Mouse (Mus musculus) heart, postnatal 14 days (tissue): ENCODE data around the gene Limd1. TPM values are rescaled to one million over a fixed set of nuclear protein-coding genes. Genes with fewer than 3 reads are reported as not detected.

ENCODE experiments used
- DNase-seq, 2 experiments: peaks; one replicate each; pipeline ENCODE4 v3.0.0; 2021 to 2022
- intact Hi-C: fragments of 180-260 bp; cut with DNase I; formaldehyde crosslinking; loops from one replicate; pipeline ENCODE4 v1.15.1; 2025
- total RNA-seq, 2 experiments: library from RNA; stranded (reverse); gene quantifications; 2 replicates each; pipeline ENCODE4 v1.2.3; 2021

Gene Limd1
- total RNA-seq, 2 experiments from 2014 or later, result 41.9 to 43.6 TPM

GRCm38 (mm10) chr9:123479876-123480252 lies 1.4 kb downstream of the Limd1 start:
- DNase-seq, result no peak
- intact Hi-C loops, result loop anchor here (2.0 kb wide), 1 partner anchor 25 kb away; no protein-coding TSS in a partner anchor

GRCm38 (mm10) chr9:123480253-123480921 lies 1.9 kb downstream of the Limd1 start:
- no peak for DNase-seq
- intact Hi-C loops, result no loop called here

GRCm38 (mm10) chr9:123481136-123481535 lies 2.6 kb downstream of the Limd1 start:
- intact Hi-C loops, result no loop called here
- no peak for DNase-seq

GRCm38 (mm10) chr9:123483598-123483997 lies 5.1 kb downstream of the Limd1 start:
- intact Hi-C loops, result no loop called here
- no peak for DNase-seq

GRCm38 (mm10) chr9:123484830-123485229 lies 6.3 kb downstream of the Limd1 start:
- intact Hi-C loops, result no loop called here
- no peak for DNase-seq

- intact Hi-C loops, result no loop called here
- no peak for DNase-seq
Observed at GRCm38 (mm10) chr9:123485561-123485960, 7.1 kb downstream of the Limd1 start.

DNA sequence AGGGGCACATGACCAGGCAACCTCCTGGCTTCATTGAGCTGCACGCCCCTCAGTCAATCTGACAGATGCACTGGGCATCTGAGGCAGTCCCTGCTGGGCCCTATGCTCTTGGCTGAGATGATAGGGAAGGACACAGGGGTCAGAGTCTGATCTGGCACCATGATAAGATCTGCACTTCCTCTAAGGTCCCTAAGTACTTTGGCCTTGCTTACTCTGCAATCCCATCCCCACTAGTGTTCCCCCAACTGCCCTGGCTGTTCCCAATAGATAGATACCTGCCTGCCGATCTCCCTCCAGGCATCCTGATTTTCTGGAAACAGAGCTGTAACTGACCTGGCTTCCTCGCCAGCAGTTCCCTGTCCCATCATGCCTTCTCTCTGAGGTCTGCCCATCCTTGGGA lies 8.1 kb downstream of the Limd1 start:
- DNase-seq, result no peak
- intact Hi-C loops, result no loop called here

- no peak for DNase-seq
- intact Hi-C loops, result no loop called here
Observed at GRCm38 (mm10) chr9:123489073-123489472, 10.6 kb downstream of the Limd1 start.

DNA sequence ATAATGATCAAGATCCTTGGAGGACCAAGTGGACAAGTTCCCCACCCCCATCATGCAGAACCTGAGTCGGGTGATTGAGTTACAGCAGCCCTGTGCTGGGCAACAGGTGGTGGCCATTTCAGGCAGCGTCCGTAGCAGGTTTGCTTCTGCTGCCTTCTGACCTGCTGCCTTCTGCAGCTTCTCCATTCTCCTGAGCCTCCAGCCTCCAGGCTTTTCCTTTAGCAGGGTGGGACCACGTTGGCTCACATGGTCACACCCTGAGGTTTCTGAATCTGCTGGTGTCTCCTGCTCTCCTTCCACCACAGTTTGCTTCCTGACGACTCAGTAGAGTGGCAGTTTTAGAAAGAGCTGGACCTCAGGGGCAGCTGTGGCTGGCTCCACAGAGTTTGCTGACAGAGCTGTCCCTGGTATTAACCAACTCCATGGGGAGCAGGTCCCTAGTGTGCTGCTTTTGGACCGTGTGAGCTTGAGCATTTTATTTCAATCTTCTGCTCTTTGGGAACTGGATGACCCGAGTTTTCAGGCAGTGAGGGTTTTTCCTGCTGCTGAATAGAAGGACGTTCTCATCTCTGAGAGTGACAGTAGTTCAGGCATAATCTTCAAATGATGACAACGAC lies 11.3 kb downstream of the Limd1 start:
- no peak for DNase-seq
- intact Hi-C loops, result no loop called here

GRCm38 (mm10) chr9:123490930-123491329 lies 12.4 kb downstream of the Limd1 start:
- intact Hi-C loops, result no loop called here
- peak; percentile 55 to 59 for DNase-seq

- DNase-seq, result peak; percentile 49 to 54
- intact Hi-C loops, result no loop called here
Observed at GRCm38 (mm10) chr9:123491917-123492585, 13.5 kb downstream of the Limd1 start.

DNA sequence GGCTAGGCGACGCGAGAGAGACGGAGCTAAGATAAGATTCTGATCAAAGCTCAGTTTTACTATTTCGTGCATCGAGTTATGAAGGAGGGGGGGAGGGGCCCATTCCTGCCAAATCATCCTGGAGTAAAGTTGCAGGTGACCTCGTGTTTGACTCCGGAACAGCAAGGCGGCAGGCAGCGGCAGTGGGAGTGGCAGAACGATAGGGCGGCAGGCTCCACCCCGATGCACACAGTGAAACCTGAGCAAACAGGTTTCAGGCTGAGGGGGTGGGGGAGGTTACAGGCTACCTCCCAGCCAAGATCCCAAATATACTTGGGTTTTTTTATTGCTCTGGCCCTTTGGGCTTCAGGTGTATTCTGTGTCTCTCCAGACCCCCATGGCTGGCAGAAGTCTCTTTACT lies 18.2 kb downstream of the Limd1 start:
- DNase-seq, result no peak
- intact Hi-C loops, result no loop called here

- intact Hi-C loops, result no loop called here
- DNase-seq, result no peak
Observed at GRCm38 (mm10) chr9:123497906-123498305, 19.4 kb downstream of the Limd1 start.

DNA sequence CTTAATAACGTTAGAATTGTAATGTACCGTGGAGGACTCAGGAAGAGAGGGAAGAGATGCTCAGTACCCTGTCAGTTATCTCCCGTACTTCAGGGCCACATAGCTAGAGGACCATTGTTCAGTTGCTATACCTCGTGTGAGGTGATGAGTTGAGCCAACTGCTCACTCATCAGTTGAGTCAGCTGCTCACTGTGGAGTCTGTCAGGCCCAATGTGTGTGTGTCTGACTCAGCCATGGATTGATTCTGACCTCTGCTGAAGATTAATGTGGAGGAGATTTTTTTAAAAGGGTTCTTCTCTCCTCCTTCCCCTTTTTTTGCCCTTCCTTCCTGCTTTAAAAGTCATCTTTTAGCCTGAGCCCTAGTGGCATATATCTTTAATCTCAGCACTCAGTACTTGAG lies 22.0 kb downstream of the Limd1 start:
- intact Hi-C loops, result no loop called here
- no peak for DNase-seq

DNA sequence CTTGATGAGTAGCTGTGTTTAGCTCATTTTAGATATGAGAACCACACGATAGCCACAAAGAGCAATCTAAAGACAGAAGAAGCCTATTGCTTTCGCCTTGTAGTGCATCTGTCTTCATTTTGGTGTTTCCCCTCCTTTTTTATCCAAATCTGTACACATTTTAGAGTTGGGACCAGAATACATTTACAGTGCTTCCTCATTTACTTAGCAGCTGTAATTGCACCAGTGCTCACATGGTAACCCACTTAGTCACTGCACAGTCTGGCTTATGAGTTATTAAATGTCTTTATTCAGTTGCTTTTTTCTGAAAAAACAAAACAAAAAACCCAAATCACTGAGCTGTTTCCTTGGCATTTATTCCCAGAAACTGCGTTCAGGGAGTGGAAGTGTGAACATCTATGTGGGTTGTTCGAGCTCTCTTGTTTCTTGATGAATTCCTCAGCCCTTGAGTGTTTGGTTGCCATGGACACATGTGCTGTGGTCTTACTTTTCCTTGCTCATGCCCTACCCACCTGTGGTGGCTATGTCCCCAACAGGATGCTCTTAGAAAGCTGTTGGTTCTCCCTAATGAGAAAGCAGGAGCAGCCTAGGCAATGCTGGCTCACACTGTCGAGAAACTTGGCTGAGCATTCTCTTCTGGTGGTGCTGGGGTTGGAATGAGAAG lies 24.8 kb downstream of the Limd1 start:
- intact Hi-C loops, result no loop called here
- DNase-seq, result no peak

DNA sequence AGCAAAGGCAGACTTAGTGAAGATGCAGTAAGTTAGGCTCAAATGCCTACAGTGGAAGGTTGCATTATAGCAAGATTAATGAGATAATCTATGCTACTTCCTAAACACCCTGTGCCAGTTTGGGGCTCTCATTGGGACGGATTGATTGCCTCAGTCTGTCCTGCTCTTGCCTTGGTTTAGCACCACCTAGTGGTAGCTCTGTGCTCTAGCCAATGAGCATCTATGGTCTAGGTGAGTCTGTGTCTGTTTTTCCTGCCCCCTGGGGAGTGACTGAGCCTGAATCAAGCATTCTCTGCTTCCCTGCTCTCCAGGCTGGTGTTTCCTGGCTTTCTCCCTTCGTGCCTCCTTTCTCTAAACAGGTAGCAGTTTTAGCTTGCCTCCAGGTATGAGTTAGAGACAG lies 25.8 kb downstream of the Limd1 start:
- intact Hi-C loops, result loop anchor here (2.0 kb wide), 2 partner anchors 26 to 54 kb away; partner anchors contain the start of gene Limd1
- DNase-seq, result peak; percentile 54 to 66

DNA sequence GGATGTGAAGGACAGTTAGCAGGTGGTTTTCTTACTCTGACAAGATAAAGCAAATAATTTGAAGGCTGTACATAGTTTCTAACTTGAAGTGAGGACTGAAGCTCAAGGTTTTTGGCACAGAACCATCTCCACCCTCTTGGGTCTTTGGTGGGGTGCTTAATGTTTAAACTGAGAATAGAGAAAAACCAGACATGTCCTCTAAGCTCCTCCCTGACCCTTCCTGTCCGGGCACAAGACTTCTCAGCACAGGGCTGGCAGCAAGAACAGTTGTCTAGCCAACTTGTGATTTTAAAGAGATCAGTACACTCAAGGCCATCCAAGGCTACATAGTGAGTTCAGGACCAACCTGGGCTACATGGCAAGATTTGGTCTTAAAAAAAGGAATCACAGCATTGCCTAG lies 27.1 kb downstream of the Limd1 start:
- intact Hi-C loops, result loop anchor here (2.0 to 5.0 kb wide), 3 partner anchors 27 to 248 kb away; partner anchors contain the start of gene Limd1
- no peak for DNase-seq

- intact Hi-C loops, result loop anchor here (5.0 kb wide), 1 partner anchor 249 kb away; no protein-coding TSS in a partner anchor
- no peak for DNase-seq
Observed at GRCm38 (mm10) chr9:123506270-123507146, 28.0 kb downstream of the Limd1 start.

DNA sequence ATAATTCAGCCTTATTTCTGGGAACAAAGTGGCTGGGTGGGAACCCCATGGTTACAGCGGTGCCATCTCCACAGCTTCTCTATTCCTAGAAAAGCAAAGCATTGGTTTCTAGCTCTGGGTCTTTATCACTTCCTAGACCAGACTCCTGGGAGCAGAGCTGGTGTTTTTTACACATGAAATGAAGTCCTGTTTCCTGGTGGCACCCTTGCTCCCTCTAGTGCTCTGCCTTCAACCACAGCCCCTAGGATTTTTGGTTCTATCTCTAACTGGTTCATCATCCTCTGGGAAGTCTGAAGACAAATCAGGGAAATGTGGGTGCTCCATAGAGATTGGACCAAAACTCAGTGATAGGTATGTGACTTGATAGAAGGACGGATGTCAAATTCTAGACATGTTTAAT lies 28.9 kb downstream of the Limd1 start:
- no peak for DNase-seq
- intact Hi-C loops, result loop anchor here (5.0 kb wide), 1 partner anchor 250 kb away; no protein-coding TSS in a partner anchor

GRCm38 (mm10) chr9:123508986-123509385 lies 30.5 kb downstream of the Limd1 start:
- DNase-seq, result no peak
- intact Hi-C loops, result loop anchor here (5.0 kb wide), 1 partner anchor 252 kb away; no protein-coding TSS in a partner anchor
